In genomic region chr13:29119357-29119756, GRCm38 (mm10) we compare ENCODE assay signal across 25 mouse cellular contexts.
A peak's percentile ranks its signal among the peaks of the same experiment; 100 is the strongest.
DNase-seq lines count a peak whose midpoint lies in the region; ATAC-seq lines count a peak whose summit lies in the region.
"Had no signal": no experiment of that assay in that cellular context is flagged by ENCODE, and none has a peak within 500 bp of the region (broad histone marks: within the 10 kb centered on the region; RNA-seq: fewer than 3 reads in every experiment).

No protein-coding gene starts in this region.

- no peak overlapping the region for H3K4me2 ChIP-seq in heart, embryonic 11.5 days
- H3K4me2 ChIP-seq: heart, embryonic 15.5 days; intestine, embryonic 15.5 days; liver, embryonic 13.5 days; midbrain, embryonic 12.5 days; stomach, embryonic 15.5 days had no signal

- peak; percentile 7 for DNase-seq in adrenal gland, adult 2 months
- no peak for DNase-seq in adrenal gland, adult 8-10 months
- DNase-seq in heart, postnatal 10 days, result peak; percentile 5 to 14
- peak; percentile 5 to 10 for DNase-seq in right cerebral cortex, adult 2 months (ENCODE audit: low spot score in 2 of 2)
- DNase-seq in right cerebral cortex, postnatal 14 days, result no peak
- peak; percentile 13 for DNase-seq in layer of hippocampus, adult 9-10 months (ENCODE audit: low spot score)
- no peak for DNase-seq in cerebellum, adult 8-10 months
- DNase-seq: adrenal gland, postnatal 14 days; forebrain, postnatal 0 days; gastrocnemius, postnatal 36 days; kidney, adult 8-10 months; kidney, postnatal 25 days; liver, embryonic 13.5 days; lung, adult 2 months; lung, postnatal 14 days; thymus, postnatal 25 days had no signal

- no peak overlapping the region for H3K27ac ChIP-seq in heart, embryonic 11.5 days (ENCODE audit: low read depth, low read length)
- H3K27ac ChIP-seq: embryonic facial prominence, embryonic 10.5 days; forebrain, embryonic 10.5 days; heart, embryonic 15.5 days; intestine, embryonic 15.5 days; liver, embryonic 13.5 days; midbrain, embryonic 12.5 days; stomach, embryonic 15.5 days had no signal

- intact Hi-C loops in heart, postnatal 10 days (cut with DNase I), result no loop called here

- no peaks in the 10 kb centered on the region for H3K36me3 ChIP-seq in heart, embryonic 11.5 days (ENCODE audit: control insufficient read depth, insufficient read depth, low read length)
- H3K36me3 ChIP-seq: embryonic facial prominence, embryonic 10.5 days; forebrain, embryonic 10.5 days; heart, embryonic 15.5 days; intestine, embryonic 15.5 days; liver, embryonic 13.5 days; midbrain, embryonic 12.5 days; stomach, embryonic 15.5 days had no signal

- no peaks in the 10 kb centered on the region for H3K9me3 ChIP-seq in heart, embryonic 11.5 days (replicated peaks; ENCODE audit: control insufficient read depth, low read length)
- H3K9me3 ChIP-seq: embryonic facial prominence, embryonic 10.5 days; forebrain, embryonic 10.5 days; heart, embryonic 15.5 days; intestine, embryonic 15.5 days; liver, embryonic 13.5 days; midbrain, embryonic 12.5 days; stomach, embryonic 15.5 days had no signal

- WGBS in heart, embryonic 11.5 days (ENCODE audit: insufficient replicate concordance), result 12% methylated on average over 1 of the region's 1 CpGs

- H3K27me3 ChIP-seq in heart, embryonic 11.5 days (ENCODE audit: control insufficient read depth, insufficient read depth, low read length), result no peaks in the 10 kb centered on the region
- H3K27me3 ChIP-seq: heart, embryonic 15.5 days; intestine, embryonic 15.5 days; liver, embryonic 13.5 days; midbrain, embryonic 12.5 days; stomach, embryonic 15.5 days had no signal

- H3K4me1 ChIP-seq in heart, embryonic 11.5 days (ENCODE audit: control insufficient read depth, insufficient read depth, low read length), result no peaks in the 10 kb centered on the region
- H3K4me1 ChIP-seq: forebrain, embryonic 10.5 days; heart, embryonic 15.5 days; intestine, embryonic 15.5 days; liver, embryonic 13.5 days; midbrain, embryonic 12.5 days; stomach, embryonic 15.5 days had no signal

- no peak for ATAC-seq in heart, embryonic 11.5 days (replicated peaks; ENCODE audit: insufficient number of reproducible peaks, low FRiP score, low TSS enrichment)
- ATAC-seq: CD4-positive, CD25-positive, alpha-beta regulatory T cell, adult 4 months; forebrain, postnatal 0 days; hindbrain, embryonic 16.5 days; intestine, embryonic 15.5 days had no signal

- H3K9ac ChIP-seq in heart, embryonic 11.5 days (ENCODE audit: low read depth, low read length), result no peak overlapping the region
- H3K9ac ChIP-seq: forebrain, postnatal 0 days; heart, embryonic 15.5 days; intestine, embryonic 15.5 days; liver, embryonic 13.5 days; midbrain, embryonic 12.5 days; stomach, embryonic 15.5 days had no signal

- H3K4me3 ChIP-seq in heart, embryonic 11.5 days (ENCODE audit: low read depth, low read length), result no peak overlapping the region
- H3K4me3 ChIP-seq: embryonic facial prominence, embryonic 10.5 days; forebrain, embryonic 10.5 days; heart, embryonic 15.5 days; intestine, embryonic 15.5 days; liver, embryonic 13.5 days; midbrain, embryonic 12.5 days; stomach, embryonic 15.5 days had no signal

Comparison
In these comparisons a context has a peak if more than half of its experiments do, and no peak if none do; other contexts are left out.
1. DNase-seq: peak in adrenal gland, adult 2 months (single experiment), heart, postnatal 10 days (2 of 2), right cerebral cortex, adult 2 months (2 of 2) and layer of hippocampus, adult 9-10 months (single experiment); none in adrenal gland, adult 8-10 months (single experiment), right cerebral cortex, postnatal 14 days (single experiment) and cerebellum, adult 8-10 months (single experiment).